Mouse (Mus musculus) neural tube, embryonic 15.5 days (tissue): ENCODE data around the gene Pakap. TPM values are rescaled to one million over a fixed set of nuclear protein-coding genes. Genes with fewer than 3 reads are reported as not detected.

Experiments used
- ATAC-seq: fragments of 200-750 bp; cut with Nextera tagmentation; 2 replicates; pipeline ENCODE4 v1.8.0; 2017; ENCODE audit warnings: mild to moderate bottlenecking, moderate TSS enrichment, moderate library complexity; ENCODE audit not compliant: low FRiP score
- H3K27ac ChIP-seq: fragments of 300-500 bp; sonication (generic); replicated peaks from 2 replicates; pipeline ENCODE4 v1.5.1; 2015; ENCODE audit warnings: mild to moderate bottlenecking, inconsistent platforms
- H3K27me3 ChIP-seq: fragments of 300-500 bp; sonication (generic); replicated peaks from 2 replicates; pipeline ENCODE4 v1.6.1; 2015; ENCODE audit warnings: inconsistent platforms
- H3K36me3 ChIP-seq: fragments of 300-500 bp; sonication (generic); 2 replicates; pipeline ENCODE4 v1.6.1; 2015; ENCODE audit warnings: inconsistent platforms
- H3K4me1 ChIP-seq: fragments of 300-500 bp; sonication (generic); 2 replicates; pipeline ENCODE4 v1.6.1; 2015; ENCODE audit warnings: inconsistent platforms
- H3K4me2 ChIP-seq: fragments of 300-500 bp; sonication (generic); 2 replicates; pipeline ENCODE4 v1.6.1; 2015; ENCODE audit warnings: inconsistent platforms, mild to moderate bottlenecking, moderate library complexity
- H3K4me3 ChIP-seq: fragments of 300-500 bp; sonication (generic); replicated peaks from 2 replicates; pipeline ENCODE4 v1.5.1; 2015; ENCODE audit warnings: mild to moderate bottlenecking, inconsistent platforms
- H3K9ac ChIP-seq: fragments of 300-500 bp; sonication (generic); replicated peaks from 2 replicates; pipeline ENCODE4 v1.6.1; 2015; ENCODE audit warnings: mild to moderate bottlenecking, inconsistent platforms
- H3K9me3 ChIP-seq: fragments of 300-500 bp; sonication (generic); replicated peaks from 2 replicates; pipeline ENCODE4 v1.6.1; 2016; ENCODE audit warnings: inconsistent platforms
- WGBS: fragments of 180-500 bp; shearing (Covaris S2); methylation state at CpG from one replicate; pipeline ENCODE4 v1.1.7; 2015; ENCODE audit warnings: mixed read lengths; 5-methylcytosine and 5-hydroxymethylcytosine counted together
- polyA plus RNA-seq: library from polyadenylated mRNA; unstranded; fragments of >200 nt; fragmentation: Nextera tagmentation; extraction: Ambion mirVana; gene quantifications from 2 replicates; pipeline ENCODE4 v1.2.1, GENCODE M21; 2015

Pakap gene
- polyA plus RNA-seq, 1 experiment from 2014 or later = 10.4 TPM

GRCm38 (mm10) chr4:57849465-57849864, 281.5 kb downstream of the Pakap start:
- Histone ChIP-seq H3K4me1 (peaks cover 36% of the 10 kb centered on the region), H3K27me3 (no peaks in the 10 kb centered on the region), H3K4me3 (no peak overlapping the region), H3K9me3 (no peaks in the 10 kb centered on the region), H3K4me2 (no peak overlapping the region), H3K27ac (no peak overlapping the region), H3K36me3 (0 out of 2 replicates have a peak, but pooled peaks cover under 1% of the 10 kb centered on the region), H3K9ac (no peak overlapping the region)
- 79% methylated on average over 6 of the region's 6 CpGs for WGBS
- ATAC-seq = no peak

DNA sequence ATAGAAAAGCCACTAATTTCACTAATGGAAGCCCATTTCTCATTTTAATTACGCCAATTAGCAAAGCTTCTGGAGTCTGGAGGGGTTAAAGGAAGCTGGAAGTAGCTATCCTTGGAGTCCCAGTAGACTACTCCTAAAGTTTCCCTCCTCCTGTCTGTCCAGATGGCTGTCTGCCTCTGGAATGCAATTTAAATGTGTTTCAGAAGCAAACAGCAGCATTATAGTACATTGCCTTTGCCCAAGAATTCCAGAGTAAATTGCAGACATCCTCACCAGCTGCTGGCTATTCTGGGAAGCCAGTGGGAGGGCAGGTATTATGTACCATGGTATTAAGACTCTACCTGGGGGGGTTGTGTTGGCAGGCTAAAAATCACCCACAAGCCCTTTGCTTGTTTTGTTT, 283.8 kb downstream of the Pakap start:
- Histone ChIP-seq H3K27ac (no peak overlapping the region), H3K36me3 (peaks cover 23% of the 10 kb centered on the region), H3K4me3 (no peak overlapping the region), H3K9me3 (no peaks in the 10 kb centered on the region), H3K9ac (no peak overlapping the region), H3K4me1 (peaks cover 19% of the 10 kb centered on the region), H3K27me3 (no peaks in the 10 kb centered on the region), H3K4me2 (no peak overlapping the region)
- no peak for ATAC-seq
- 72% methylated on average over 1 of the region's 1 CpGs for WGBS

DNA sequence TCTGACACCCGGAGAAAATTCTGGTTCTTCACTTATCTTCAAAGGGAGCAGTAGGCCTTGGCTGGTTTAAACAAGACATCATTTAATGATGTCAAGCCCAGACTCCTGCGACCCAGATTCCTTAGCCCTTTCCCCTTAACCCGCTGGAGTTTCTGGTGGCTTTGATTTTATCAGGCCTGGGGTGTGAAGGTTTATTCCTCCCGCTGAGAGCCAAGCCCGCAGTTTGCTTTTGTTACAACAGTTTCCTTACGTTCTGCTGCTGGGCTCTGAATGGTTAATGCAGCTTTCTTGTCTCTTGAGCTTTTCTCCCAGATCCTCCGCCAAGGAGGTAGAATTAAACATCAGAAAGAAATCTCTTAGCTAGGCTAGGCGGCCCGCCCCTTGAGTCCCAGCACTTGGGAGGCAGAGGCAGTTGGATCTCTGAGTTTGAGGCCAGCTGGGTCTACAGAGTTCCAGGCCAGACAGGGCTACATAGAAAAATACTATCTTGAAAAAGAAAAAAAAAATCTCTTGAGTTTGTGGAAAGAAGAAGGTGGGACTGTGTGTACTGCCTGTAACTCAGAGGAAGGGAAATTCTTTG, 284.6 kb downstream of the Pakap start:
- no peak overlapping the region for H3K4me2 ChIP-seq
- H3K9ac ChIP-seq = no peak overlapping the region
- peaks cover 31% of the 10 kb centered on the region for H3K36me3 ChIP-seq
- H3K4me3 ChIP-seq = no peak overlapping the region
- no peak for ATAC-seq
- H3K9me3 ChIP-seq = no peaks in the 10 kb centered on the region
- 43% methylated on average over 9 of the region's 9 CpGs for WGBS
- peaks cover 12% of the 10 kb centered on the region for H3K4me1 ChIP-seq
- no peaks in the 10 kb centered on the region for H3K27me3 ChIP-seq
- no peak overlapping the region for H3K27ac ChIP-seq

- H3K4me3 ChIP-seq = no peak overlapping the region
- H3K27ac ChIP-seq = no peak overlapping the region
- peaks cover 34% of the 10 kb centered on the region for H3K36me3 ChIP-seq
- no peak overlapping the region for H3K4me2 ChIP-seq
- H3K9me3 ChIP-seq = no peaks in the 10 kb centered on the region
- H3K4me1 ChIP-seq = peaks cover 11% of the 10 kb centered on the region
- WGBS = 88% methylated on average over 6 of the region's 6 CpGs
- H3K9ac ChIP-seq = no peak overlapping the region
- H3K27me3 ChIP-seq = no peaks in the 10 kb centered on the region
- no peak for ATAC-seq
Measured at GRCm38 (mm10) chr4:57854181-57854580, 286.2 kb downstream of the Pakap start.

DNA sequence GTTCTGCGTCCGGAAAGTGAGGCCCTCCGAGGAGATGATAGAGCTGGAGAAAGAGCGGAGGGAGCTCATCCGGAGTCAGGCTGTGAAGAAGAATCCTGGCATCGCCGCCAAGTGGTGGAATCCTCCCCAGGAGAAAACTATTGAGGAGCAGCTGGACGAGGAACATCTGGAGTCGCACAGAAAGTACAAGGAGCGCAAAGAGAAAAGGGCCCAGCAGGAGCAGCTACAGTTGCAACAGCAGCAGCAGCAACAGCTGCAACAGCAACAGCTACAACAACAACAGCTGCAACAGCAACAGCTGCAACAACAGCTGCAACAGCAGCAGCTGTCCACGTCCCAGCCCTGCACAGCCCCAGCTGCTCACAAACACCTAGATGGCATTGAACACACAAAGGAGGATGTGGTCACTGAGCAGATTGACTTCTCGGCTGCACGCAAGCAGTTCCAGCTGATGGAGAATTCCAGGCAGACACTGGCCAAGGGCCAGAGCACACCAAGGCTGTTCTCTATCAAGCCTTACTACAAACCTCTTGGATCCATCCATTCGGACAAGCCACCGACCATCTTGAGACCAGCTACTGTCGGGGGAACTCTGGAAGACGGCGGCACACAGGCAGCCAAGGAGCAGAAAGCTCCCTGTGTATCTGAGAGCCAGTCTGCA, 287.4 kb downstream of the Pakap start:
- peaks cover 34% of the 10 kb centered on the region for H3K36me3 ChIP-seq
- 88% methylated on average over 18 of the region's 18 CpGs for WGBS
- no peak overlapping the region for H3K4me2 ChIP-seq
- peaks cover 11% of the 10 kb centered on the region for H3K4me1 ChIP-seq
- no peaks in the 10 kb centered on the region for H3K27me3 ChIP-seq
- no peaks in the 10 kb centered on the region for H3K9me3 ChIP-seq
- no peak overlapping the region for H3K27ac ChIP-seq
- H3K4me3 ChIP-seq = no peak overlapping the region
- H3K9ac ChIP-seq = no peak overlapping the region
- no peak for ATAC-seq

GRCm38 (mm10) chr4:57856673-57857072, 288.7 kb downstream of the Pakap start:
- H3K9me3 ChIP-seq = no peaks in the 10 kb centered on the region
- H3K27me3 ChIP-seq = no peaks in the 10 kb centered on the region
- H3K36me3 ChIP-seq = peaks cover 34% of the 10 kb centered on the region
- no peak for ATAC-seq
- no peak overlapping the region for H3K4me3 ChIP-seq
- H3K9ac ChIP-seq = no peak overlapping the region
- H3K27ac ChIP-seq = no peak overlapping the region
- no peak overlapping the region for H3K4me2 ChIP-seq
- peaks cover 5% of the 10 kb centered on the region for H3K4me1 ChIP-seq
- 99% methylated on average over 10 of the region's 10 CpGs for WGBS

GRCm38 (mm10) chr4:57860204-57860611, 292.2 kb downstream of the Pakap start:
- WGBS = 83% methylated on average over 6 of the region's 6 CpGs
- H3K4me3 ChIP-seq = no peak overlapping the region
- H3K4me1 ChIP-seq = 0 out of 2 replicates have a peak, but pooled peaks cover 5% of the 10 kb centered on the region
- peaks cover 26% of the 10 kb centered on the region for H3K36me3 ChIP-seq
- no peak overlapping the region for H3K27ac ChIP-seq
- H3K4me2 ChIP-seq = no peak overlapping the region
- H3K27me3 ChIP-seq = no peaks in the 10 kb centered on the region
- ATAC-seq = no peak
- no peak overlapping the region for H3K9ac ChIP-seq
- H3K9me3 ChIP-seq = no peaks in the 10 kb centered on the region

GRCm38 (mm10) chr4:57861166-57861565, 293.2 kb downstream of the Pakap start:
- Histone ChIP-seq H3K4me3 (no peak overlapping the region), H3K27ac (no peak overlapping the region), H3K4me2 (no peak overlapping the region), H3K36me3 (peaks cover 16% of the 10 kb centered on the region), H3K9me3 (no peaks in the 10 kb centered on the region), H3K4me1 (peaks cover 7% of the 10 kb centered on the region; the same call in 1 of the 2 replicates), H3K9ac (no peak overlapping the region), H3K27me3 (no peaks in the 10 kb centered on the region)
- no peak for ATAC-seq
- WGBS = 80% methylated on average over 6 of the region's 6 CpGs

GRCm38 (mm10) chr4:57861856-57862255, 293.9 kb downstream of the Pakap start:
- Histone ChIP-seq H3K36me3 (peaks cover 9% of the 10 kb centered on the region), H3K27ac (no peak overlapping the region), H3K4me2 (no peak overlapping the region), H3K4me3 (no peak overlapping the region), H3K9me3 (no peaks in the 10 kb centered on the region), H3K4me1 (peaks cover 14% of the 10 kb centered on the region), H3K9ac (no peak overlapping the region), H3K27me3 (no peaks in the 10 kb centered on the region)
- WGBS = 73% methylated on average over 8 of the region's 8 CpGs
- no peak for ATAC-seq

GRCm38 (mm10) chr4:57862269-57862986, 294.4 kb downstream of the Pakap start:
- H3K9me3 ChIP-seq = no peaks in the 10 kb centered on the region
- H3K27me3 ChIP-seq = no peaks in the 10 kb centered on the region
- H3K36me3 ChIP-seq = peaks cover 3% of the 10 kb centered on the region
- 55% methylated on average over 9 of the region's 9 CpGs for WGBS
- ATAC-seq = no peak
- H3K4me2 ChIP-seq = no peak overlapping the region
- no peak overlapping the region for H3K9ac ChIP-seq
- no peak overlapping the region for H3K4me3 ChIP-seq
- H3K4me1 ChIP-seq = peaks cover 18% of the 10 kb centered on the region
- H3K27ac ChIP-seq = no peak overlapping the region

DNA sequence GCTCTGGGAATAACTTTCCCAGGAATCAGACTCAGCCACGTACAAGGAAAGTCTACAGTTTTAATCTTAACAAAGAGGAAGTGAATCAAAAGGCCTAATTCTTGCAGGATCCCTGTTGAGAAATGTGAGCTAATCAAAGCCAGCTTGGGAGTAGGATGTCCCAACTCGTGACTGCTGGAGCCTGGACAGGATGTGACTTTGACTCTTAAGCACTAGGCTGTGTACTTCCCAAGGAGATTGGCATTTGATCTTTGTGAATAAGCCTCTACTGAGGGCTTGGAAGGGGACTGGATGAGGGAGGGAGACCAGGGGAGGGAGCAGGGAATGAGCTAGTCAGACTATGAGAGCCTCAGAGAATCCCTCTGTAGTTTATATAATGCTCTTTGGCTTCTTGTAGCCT, 298.1 kb downstream of the Pakap start:
- no peak; the same call in 1 of the 2 replicates for ATAC-seq
- H3K9me3 ChIP-seq = no peaks in the 10 kb centered on the region
- peaks cover 21% of the 10 kb centered on the region for H3K4me1 ChIP-seq
- H3K27ac ChIP-seq = 0 out of 2 replicates have a peak overlapping the region, but pooled peaks have one; percentile 11
- no peaks in the 10 kb centered on the region for H3K36me3 ChIP-seq
- 43% methylated on average over 2 of the region's 2 CpGs for WGBS
- no peak overlapping the region for H3K4me2 ChIP-seq
- H3K4me3 ChIP-seq = no peak overlapping the region
- H3K9ac ChIP-seq = no peak overlapping the region
- H3K27me3 ChIP-seq = no peaks in the 10 kb centered on the region

GRCm38 (mm10) chr4:57866990-57867389, 299.0 kb downstream of the Pakap start:
- H3K9me3 ChIP-seq = no peaks in the 10 kb centered on the region
- H3K27ac ChIP-seq = peak overlapping the region; percentile 10; the same call in 1 of the 2 replicates
- H3K4me2 ChIP-seq = 0 out of 2 replicates have a peak overlapping the region, but pooled peaks have one; percentile 7
- peaks cover 19% of the 10 kb centered on the region for H3K4me1 ChIP-seq
- H3K27me3 ChIP-seq = no peaks in the 10 kb centered on the region
- 51% methylated on average over 9 of the region's 9 CpGs for WGBS
- H3K4me3 ChIP-seq = no peak overlapping the region
- no peaks in the 10 kb centered on the region for H3K36me3 ChIP-seq
- ATAC-seq = no peak
- H3K9ac ChIP-seq = no peak overlapping the region
